Mouse (Mus musculus) heart, adult 2 months (tissue): Measurements from ENCODE around the gene Larp6. TPM values are rescaled to one million over a fixed set of nuclear protein-coding genes. Genes with fewer than 3 reads are reported as not detected.

Experiments
- DNase-seq, 2 experiments: peaks; one replicate each; pipeline ENCODE4 v3.0.0; 2021
- H3K27ac ChIP-seq: fragments of 200-600 bp; 2 replicates; pipeline ENCODE4 v1.8.1; 2022
- H3K27me3 ChIP-seq: fragments of 200-500 bp; 2 replicates; pipeline ENCODE4 v1.6.1; 2012; ENCODE audit warnings: mild to moderate bottlenecking, low read length, inconsistent platforms, mixed read lengths; ENCODE audit not compliant: control insufficient read depth, insufficient read depth
- H3K36me3 ChIP-seq: fragments of 200-500 bp; 2 replicates; pipeline ENCODE4 v1.6.1; 2012; ENCODE audit warnings: low read length, inconsistent platforms; ENCODE audit not compliant: control insufficient read depth, insufficient read depth
- H3K4me1 ChIP-seq: fragments of 200-500 bp; 2 replicates; pipeline ENCODE4 v1.6.1; 2011; ENCODE audit warnings: low read length; ENCODE audit not compliant: control insufficient read depth, insufficient read depth
- H3K4me3 ChIP-seq: fragments of 200-600 bp; 2 replicates; pipeline ENCODE4 v1.8.1; 2022
- H3K79me2 ChIP-seq: fragments of 200-500 bp; replicated peaks from 2 replicates; pipeline ENCODE4 v1.6.1; 2012; ENCODE audit warnings: mild to moderate bottlenecking, inconsistent platforms, low read length, moderate library complexity, mixed read lengths; ENCODE audit not compliant: control insufficient read depth, insufficient read depth
- H3K9ac ChIP-seq: fragments of 200-500 bp; 2 replicates; pipeline ENCODE4 v1.6.1; 2012; ENCODE audit warnings: low read depth, mild to moderate bottlenecking, control low read depth, inconsistent platforms, low read length, mixed read lengths
- CTCF ChIP-seq: fragments of 200-600 bp; IDR thresholded peaks from 2 replicates; pipeline ENCODE4 v1.8.1; 2022; ENCODE audit warnings: antibody characterized with exemption, mild to moderate bottlenecking, moderate library complexity
- EP300 ChIP-seq: fragments of 200-500 bp; IDR thresholded peaks from 2 replicates; pipeline ENCODE4 v1.6.1; 2011; ENCODE audit warnings: low read depth, low read length, control low read depth; ENCODE audit not compliant: insufficient read depth
- POLR2A ChIP-seq: fragments of 200-500 bp; IDR thresholded peaks from 2 replicates; pipeline ENCODE4 v1.6.1; 2011; ENCODE audit warnings: mild to moderate bottlenecking, low read depth, low read length, control low read depth; ENCODE audit not compliant: insufficient read depth
- WGBS: fragments of 180-500 bp; shearing (Covaris S2); methylation state at CpG from one replicate; pipeline ENCODE4 v1.1.7; 2018; 5-methylcytosine and 5-hydroxymethylcytosine counted together
- intact Hi-C: fragments of 180-260 bp; cut with DNase I; formaldehyde crosslinking; loops from one replicate; pipeline ENCODE4 v1.15.1; 2025
- long read RNA-seq: library from polyadenylated mRNA; stranded (forward); transcript quantifications from one replicate; pipeline ENCODE4 v2.0.0, GENCODE M21; 2021
- polyA plus RNA-seq: library from polyadenylated mRNA; depleted of rRNA; stranded (reverse); fragments of >200 nt; gene quantifications from 2 replicates; pipeline ENCODE4 v1.2.3, GENCODE M21; 2012; rRNA removed
- total RNA-seq, 2 experiments: library from RNA; stranded (reverse); gene quantifications; 2 replicates each; pipeline ENCODE4 v1.2.3; 2021

The Larp6 gene
- total RNA-seq: 1 to 10 TPM; 1.7 to 1.9 TPM
- 0.94 and 1.5 TPM in 2 replicates for polyA plus RNA-seq
- long read RNA-seq, partial matches to known transcripts: 0 of 4 reads
- long read RNA-seq, other reads (novel, unspliced or antisense): 1 of 4 reads

DNA sequence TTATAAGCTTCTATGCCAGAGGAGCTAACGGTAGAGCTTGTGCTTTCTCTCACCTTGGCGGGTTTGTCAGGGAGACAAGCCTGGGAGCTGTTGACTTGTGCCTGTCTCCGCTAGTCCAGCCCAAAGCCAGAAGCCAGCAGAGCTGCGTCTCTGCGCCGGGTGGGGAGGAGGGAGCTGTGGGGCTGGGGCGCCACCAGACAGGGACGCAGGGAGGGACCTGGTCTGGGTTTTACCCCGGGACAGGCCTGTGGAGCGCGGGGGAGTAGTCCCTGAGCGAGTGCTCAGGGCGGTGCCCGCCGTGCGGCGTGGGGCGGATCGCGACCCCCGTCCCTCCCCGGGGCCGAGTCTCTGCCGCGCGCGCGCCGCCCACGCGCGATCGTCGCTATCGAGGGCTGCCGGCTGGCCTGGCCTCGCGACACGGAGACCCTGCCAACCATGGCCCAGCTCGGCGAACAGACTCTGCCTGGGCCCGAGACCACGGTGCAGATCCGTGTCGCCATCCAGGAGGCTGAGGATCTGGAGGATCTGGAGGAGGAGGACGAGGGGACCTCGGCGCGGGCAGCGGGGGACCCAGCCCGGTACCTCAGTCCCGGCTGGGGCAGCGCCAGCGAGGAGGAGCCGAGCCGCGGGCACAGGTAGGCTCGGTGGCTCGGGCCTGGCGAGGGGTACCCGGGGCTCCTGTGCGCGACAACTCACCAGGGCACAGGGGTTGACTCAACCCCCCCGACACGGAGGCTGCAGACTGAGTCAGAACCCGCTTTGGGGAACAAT lies at the start of gene Larp6:
Gene Larp6, plus strand, starts transcription at position 219 of the 771 bp plus-strand sequence.
- Histone ChIP-seq H3K4me1 (no peaks in the 10 kb centered on the region), H3K27ac (peak within 1 kb of the TSS; percentile 69), H3K4me3 (peak within 1 kb of the TSS; percentile 58), H3K27me3 (no peaks in the 10 kb centered on the region), H3K36me3 (no peaks in the 10 kb centered on the region), H3K9ac (peak within 1 kb of the TSS; percentile 80), H3K79me2 (no peaks in the 10 kb centered on the region)
- peak; percentile 74 to 75 for DNase-seq
- 5% methylated on average over 66 of the region's 66 CpGs for WGBS
- TF ChIP-seq EP300: no peak
- no peak for TF ChIP-seq POLR2A
- no peak for TF ChIP-seq CTCF
- intact Hi-C loops: no loop called here

DNA sequence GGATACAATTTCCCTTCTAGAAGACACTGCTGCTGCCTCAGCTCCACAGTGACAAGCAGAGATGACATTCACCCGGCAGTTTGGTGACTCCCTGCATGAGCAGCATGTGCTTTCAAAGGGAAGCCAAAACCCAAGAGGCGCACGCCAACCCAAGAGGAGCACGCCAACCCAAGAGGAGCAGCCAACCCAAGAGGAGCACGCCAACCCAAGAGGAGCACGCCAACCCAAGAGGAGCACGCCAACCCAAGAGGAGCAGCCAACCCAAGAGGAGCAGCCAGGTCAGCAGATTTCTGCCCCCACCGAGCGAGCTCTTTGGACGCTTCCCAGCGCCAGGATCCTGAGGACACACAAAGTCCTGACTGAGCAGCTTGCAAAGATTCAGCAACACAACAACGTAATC lies 48.4 kb upstream of the Larp6 start:
- TF ChIP-seq CTCF (no peak), EP300 (0 out of 2 replicates have a peak, but pooled peaks have one; percentile 48), POLR2A (no peak)
- H3K4me3 ChIP-seq: no peak overlapping the region
- WGBS: 85% methylated on average over 12 of the region's 12 CpGs
- H3K36me3 ChIP-seq: peaks cover 4% of the 10 kb centered on the region
- peaks cover 4% of the 10 kb centered on the region for H3K4me1 ChIP-seq
- no peaks in the 10 kb centered on the region for H3K79me2 ChIP-seq
- intact Hi-C loops: no loop called here
- DNase-seq: peak; percentile 52 to 65
- no peaks in the 10 kb centered on the region for H3K27me3 ChIP-seq
- H3K27ac ChIP-seq: peak overlapping the region; percentile 50
- no peak overlapping the region for H3K9ac ChIP-seq

DNA sequence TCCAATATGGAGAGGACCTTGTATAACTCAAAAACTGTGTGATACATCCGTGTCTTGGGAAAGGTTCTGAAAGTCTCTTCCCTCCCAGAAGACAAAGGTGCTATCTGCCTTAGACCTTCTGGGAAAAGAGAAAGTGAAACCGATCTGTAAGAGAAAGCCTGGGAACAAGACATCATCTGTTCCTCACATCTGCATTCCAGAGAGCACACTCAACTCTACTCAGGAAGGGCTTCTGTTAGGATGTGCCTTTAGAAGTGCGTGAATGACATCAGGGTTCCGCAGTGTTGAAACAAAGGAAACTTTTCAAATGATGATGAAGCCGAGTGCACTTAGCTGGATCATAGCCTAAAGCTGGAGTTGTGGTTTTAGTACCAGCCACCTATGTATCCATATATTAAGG lies 47.9 kb upstream of the Larp6 start:
- DNase-seq: no peak
- Histone ChIP-seq H3K36me3 (peaks cover 4% of the 10 kb centered on the region), H3K27me3 (no peaks in the 10 kb centered on the region), H3K4me1 (peaks cover 4% of the 10 kb centered on the region), H3K4me3 (no peak overlapping the region), H3K27ac (peak overlapping the region; percentile 29), H3K9ac (no peak overlapping the region), H3K79me2 (no peaks in the 10 kb centered on the region)
- WGBS: 45% methylated on average over 5 of the region's 5 CpGs
- intact Hi-C loops: loop anchor here (5.0 kb wide), 1 partner anchor 48 kb away; no protein-coding TSS in a partner anchor
- TF ChIP-seq EP300: no peak
- TF ChIP-seq POLR2A: no peak
- TF ChIP-seq CTCF: no peak

DNA sequence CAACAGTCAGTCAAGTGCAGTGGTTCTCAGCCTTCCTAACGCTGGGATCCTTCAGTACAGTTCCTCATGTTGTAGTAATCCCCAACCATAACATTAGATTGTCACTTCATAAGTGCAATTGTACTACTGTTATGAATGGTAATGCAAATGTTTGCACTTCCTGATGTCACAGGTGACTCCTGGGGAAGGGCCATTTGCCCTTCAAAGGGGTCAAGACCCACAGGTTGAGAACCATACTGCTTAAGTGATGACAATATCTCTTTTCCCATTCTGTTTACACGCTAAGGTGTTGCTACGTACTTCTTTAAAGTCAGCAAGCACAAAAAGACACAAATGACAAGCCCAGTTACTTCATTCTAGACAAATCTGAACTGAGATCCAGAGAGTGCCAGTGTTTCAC lies 47.3 kb upstream of the Larp6 start:
- Histone ChIP-seq H3K27ac (no peak overlapping the region; the same call in 1 of the 2 replicates), H3K4me3 (no peak overlapping the region), H3K9ac (no peak overlapping the region), H3K36me3 (peaks cover 4% of the 10 kb centered on the region), H3K79me2 (no peaks in the 10 kb centered on the region), H3K27me3 (no peaks in the 10 kb centered on the region), H3K4me1 (peaks cover 4% of the 10 kb centered on the region)
- 95% methylated on average over 3 of the region's 3 CpGs for WGBS
- TF ChIP-seq EP300: no peak
- TF ChIP-seq POLR2A: no peak
- no peak for TF ChIP-seq CTCF
- no peak for DNase-seq
- intact Hi-C loops: loop anchor here (5.0 kb wide), 1 partner anchor 48 kb away; no protein-coding TSS in a partner anchor

DNA sequence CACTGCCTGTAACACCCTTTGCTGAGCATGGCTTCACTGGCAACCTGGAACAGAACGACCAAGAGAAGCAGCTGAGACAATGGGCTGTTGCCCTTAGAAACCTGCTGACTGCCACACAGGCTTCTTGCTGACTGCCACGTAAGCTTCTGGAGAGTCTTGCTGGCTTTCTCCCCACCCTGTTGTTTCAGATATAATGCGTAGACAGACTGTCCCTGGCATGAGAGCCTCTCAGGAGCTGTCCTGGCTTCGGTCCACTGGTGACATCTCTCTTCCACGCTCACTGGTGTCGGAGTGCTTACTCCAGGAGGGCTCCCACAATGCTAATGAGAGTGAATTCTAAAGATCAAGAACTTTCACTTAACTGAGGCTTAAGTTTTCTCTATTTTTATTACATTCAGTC lies 43.9 kb upstream of the Larp6 start:
- Histone ChIP-seq H3K9ac (no peak overlapping the region), H3K79me2 (no peaks in the 10 kb centered on the region), H3K4me1 (peaks cover 1% of the 10 kb centered on the region; the same call in 1 of the 2 replicates), H3K4me3 (no peak overlapping the region), H3K27ac (no peak overlapping the region), H3K36me3 (peaks cover 2% of the 10 kb centered on the region; the same call in 1 of the 2 replicates), H3K27me3 (no peaks in the 10 kb centered on the region)
- intact Hi-C loops: loop anchor here (5.0 kb wide), 1 partner anchor 52 kb away; no protein-coding TSS in a partner anchor
- WGBS: 81% methylated on average over 6 of the region's 6 CpGs
- no peak for DNase-seq
- no peak for TF ChIP-seq EP300
- TF ChIP-seq CTCF: no peak
- TF ChIP-seq POLR2A: no peak

DNA sequence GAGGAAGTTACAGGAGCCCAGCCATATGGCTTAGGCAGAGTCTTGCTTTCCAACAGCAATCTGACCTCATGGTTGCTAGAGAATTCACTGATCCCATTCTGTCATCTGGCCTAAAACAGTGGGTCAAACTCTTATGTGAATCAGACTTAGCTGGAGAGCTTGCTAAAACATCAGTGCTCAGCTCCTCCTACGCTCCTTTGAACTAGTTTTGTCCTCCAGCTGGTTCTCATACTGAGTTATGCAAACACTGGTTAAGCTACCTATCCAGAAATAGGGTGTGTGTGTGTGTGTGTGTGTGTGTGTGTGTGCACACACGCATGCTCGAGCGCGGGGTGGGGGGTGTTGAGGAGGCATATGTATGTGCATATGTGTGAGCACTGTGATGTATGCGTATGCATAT lies 40.2 kb upstream of the Larp6 start:
- Histone ChIP-seq H3K79me2 (no peaks in the 10 kb centered on the region), H3K27me3 (no peaks in the 10 kb centered on the region), H3K9ac (no peak overlapping the region), H3K36me3 (no peaks in the 10 kb centered on the region), H3K4me1 (no peaks in the 10 kb centered on the region), H3K4me3 (no peak overlapping the region), H3K27ac (no peak overlapping the region)
- TF ChIP-seq POLR2A: no peak
- no peak for TF ChIP-seq CTCF
- intact Hi-C loops: no loop called here
- 93% methylated on average over 6 of the region's 6 CpGs for WGBS
- no peak for DNase-seq
